9 mouse cellular contexts compared by ENCODE assay signal in the genomic region with DNA sequence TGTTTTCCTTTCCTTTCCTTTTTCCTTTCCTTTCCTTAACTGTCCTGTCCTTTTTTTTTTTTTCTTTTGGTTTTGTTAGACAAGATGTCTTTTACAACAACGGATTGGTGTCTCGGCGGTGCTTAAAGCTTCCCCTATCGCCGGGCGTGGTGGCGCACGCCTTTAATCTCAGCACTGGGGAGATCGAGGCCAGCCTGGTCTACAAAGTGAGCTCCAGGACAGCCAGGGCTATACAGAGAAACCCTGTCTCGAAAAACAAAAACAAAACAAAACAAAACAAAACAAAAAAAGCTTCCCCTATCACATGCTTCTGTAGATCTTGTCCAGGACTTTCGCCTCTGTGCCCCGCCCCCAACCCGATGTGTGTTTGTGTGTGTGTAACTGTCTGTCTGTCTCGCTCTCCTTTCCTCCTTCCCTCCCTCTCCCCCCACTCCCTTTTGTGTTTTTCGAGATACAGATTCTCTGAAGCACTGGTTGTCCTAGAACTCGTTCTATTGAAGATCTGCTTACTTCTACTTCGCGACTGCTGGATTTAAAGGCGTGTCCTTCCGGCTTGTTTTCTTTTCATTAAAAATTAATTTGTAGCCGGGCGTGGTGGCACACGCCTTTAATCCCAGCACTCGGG. TPM values are rescaled to one million over a fixed set of nuclear protein-coding genes. Genes with fewer than 3 reads are reported as not detected.
A peak's percentile ranks its signal among the peaks of the same experiment; 100 is the strongest.
DNase-seq lines count a peak whose midpoint lies in the region; ATAC-seq and TF ChIP-seq lines count a peak whose summit lies in the region.
"Had no signal": no experiment of that assay in that cellular context is flagged by ENCODE, and none has a peak within 500 bp of the region (broad histone marks: within the 10 kb centered on the region; RNA-seq: fewer than 3 reads in every experiment).

No protein-coding gene starts in this region.

- peak; percentile 59; the same call in 1 of the 2 replicates for ATAC-seq in neural tube, embryonic 11.5 days (ENCODE audit: insufficient read depth, low FRiP score, low TSS enrichment)
- no peak for ATAC-seq in embryonic facial prominence, embryonic 13.5 days (ENCODE audit: insufficient number of reproducible peaks, insufficient read depth, low FRiP score, low TSS enrichment, low read depth)
- ATAC-seq in intestine, postnatal 0 days, result 0 out of 2 replicates have a peak, but pooled peaks have one; percentile 32

- peak; percentile 21 for DNase-seq in neural tube, embryonic 11.5 days (ENCODE audit: low spot score)
- DNase-seq in neural tube, embryonic 10.5 days (ENCODE audit: extremely low spot score, low spot score), result no peak
- no peak for DNase-seq in layer of hippocampus, adult 11-12 months (ENCODE audit: low spot score)
- DNase-seq in right cerebral cortex, postnatal 4 days, result no peak
- no peak for DNase-seq in layer of hippocampus, postnatal 25 days (ENCODE audit: extremely low spot score in 1 of 2, low spot score in 1 of 2)

- peak overlapping the region; percentile 30; the same call in 1 of the 2 replicates for H3K9ac ChIP-seq in neural tube, embryonic 11.5 days (ENCODE audit: low read length)
- peak overlapping the region; percentile 81 for H3K9ac ChIP-seq in embryonic facial prominence, embryonic 13.5 days
- peak overlapping the region; percentile 48 for H3K9ac ChIP-seq in intestine, postnatal 0 days (ENCODE audit: low read depth, low read length)

- TF ChIP-seq CTCF in intestine, postnatal 0 days (IDR thresholded peaks at IDR 0.05; ENCODE audit: low read depth), result no peak

- no peaks in the 10 kb centered on the region for H3K9me3 ChIP-seq in neural tube, embryonic 11.5 days (ENCODE audit: control insufficient read depth, low read length)
- no peaks in the 10 kb centered on the region for H3K9me3 ChIP-seq in embryonic facial prominence, embryonic 13.5 days
- H3K9me3 ChIP-seq in intestine, postnatal 0 days (ENCODE audit: control insufficient read depth), result no peaks in the 10 kb centered on the region

- H3K36me3 ChIP-seq in neural tube, embryonic 11.5 days (ENCODE audit: control insufficient read depth, insufficient read depth, low read length), result peaks cover 6% of the 10 kb centered on the region
- peaks cover 22% of the 10 kb centered on the region for H3K36me3 ChIP-seq in embryonic facial prominence, embryonic 13.5 days
- peaks cover 19% of the 10 kb centered on the region; the same call in 1 of the 2 replicates for H3K36me3 ChIP-seq in intestine, postnatal 0 days (ENCODE audit: control insufficient read depth, insufficient read depth)
- no peaks in the 10 kb centered on the region for H3K36me3 ChIP-seq in myocyte (ENCODE audit: control insufficient read depth, insufficient read depth)

- 7% methylated on average over 24 of the region's 24 CpGs for WGBS in neural tube, embryonic 11.5 days
- WGBS in embryonic facial prominence, embryonic 13.5 days, result 4% methylated on average over 24 of the region's 24 CpGs
- 4% methylated on average over 24 of the region's 24 CpGs for WGBS in intestine, postnatal 0 days

- peak overlapping the region; percentile 78 for H3K4me2 ChIP-seq in neural tube, embryonic 11.5 days (ENCODE audit: low read depth)
- peak overlapping the region; percentile 78 for H3K4me2 ChIP-seq in embryonic facial prominence, embryonic 13.5 days
- H3K4me2 ChIP-seq in intestine, postnatal 0 days (replicated peaks; ENCODE audit: low read depth), result peak overlapping the region; percentile 71
- H3K4me2 ChIP-seq in myocyte (ENCODE audit: low read depth), result peak overlapping the region; percentile 89

- H3K4me1 ChIP-seq in neural tube, embryonic 11.5 days (ENCODE audit: control insufficient read depth, insufficient read depth, low read length), result 0 out of 2 replicates have a peak, but pooled peaks cover 3% of the 10 kb centered on the region
- peaks cover 21% of the 10 kb centered on the region for H3K4me1 ChIP-seq in embryonic facial prominence, embryonic 13.5 days
- no peaks in the 10 kb centered on the region for H3K4me1 ChIP-seq in intestine, postnatal 0 days (replicated peaks; ENCODE audit: control insufficient read depth, insufficient read depth, low read length)

- peaks cover 16% of the 10 kb centered on the region for H3K79me2 ChIP-seq in myocyte (ENCODE audit: control insufficient read depth, insufficient read depth)

- no peak for TF ChIP-seq POLR2A in myocyte (IDR thresholded peaks at IDR 0.05; ENCODE audit: insufficient read length, low read depth)

- peak overlapping the region; percentile 5 for H3ac ChIP-seq in myocyte (ENCODE audit: control insufficient read depth, insufficient read length)

- H3K4me3 ChIP-seq in neural tube, embryonic 11.5 days (ENCODE audit: low read depth, low read length), result peak overlapping the region; percentile 75
- H3K4me3 ChIP-seq in embryonic facial prominence, embryonic 13.5 days, result peak overlapping the region; percentile 76
- peak overlapping the region; percentile 59 for H3K4me3 ChIP-seq in intestine, postnatal 0 days (ENCODE audit: low read depth, low read length)
- peak overlapping the region; percentile 72 for H3K4me3 ChIP-seq in myocyte

- H3K27ac ChIP-seq in neural tube, embryonic 11.5 days (ENCODE audit: low read depth, low read length), result peak overlapping the region; percentile 28; the same call in 1 of the 2 replicates
- peak overlapping the region; percentile 78 for H3K27ac ChIP-seq in embryonic facial prominence, embryonic 13.5 days
- H3K27ac ChIP-seq in intestine, postnatal 0 days (ENCODE audit: low read depth, low read length), result peak overlapping the region; percentile 72

- no peaks in the 10 kb centered on the region for H3K27me3 ChIP-seq in neural tube, embryonic 11.5 days (ENCODE audit: control insufficient read depth, insufficient read depth, low read length)
- no peaks in the 10 kb centered on the region for H3K27me3 ChIP-seq in embryonic facial prominence, embryonic 13.5 days
- H3K27me3 ChIP-seq in intestine, postnatal 0 days (replicated peaks; ENCODE audit: control insufficient read depth, insufficient read depth, low read length), result no peaks in the 10 kb centered on the region
- no peaks in the 10 kb centered on the region for H3K27me3 ChIP-seq in myocyte (ENCODE audit: control insufficient read depth, insufficient read depth, insufficient read length)

TF ChIP-seq in myocyte, 11 proteins besides CTCF, POLR2A, EP300 and RAD21:
- TF ChIP-seq MAX (IDR thresholded peaks at IDR 0.05; ENCODE audit: low read depth) (no peak), MYOG (IDR thresholded peaks at IDR 0.05; ENCODE audit: control insufficient read depth in 1 of 3, insufficient read depth in 1 of 3, insufficient read length in 2 of 3, low read depth in 2 of 3) (no peak), TCF12 (IDR thresholded peaks at IDR 0.05; ENCODE audit: insufficient read depth, poor library complexity, severe bottlenecking) (no peak), CEBPB (IDR thresholded peaks at IDR 0.05; ENCODE audit: insufficient read depth, poor library complexity, severe bottlenecking) (no peak), POLR2AphosphoS2 (IDR thresholded peaks at IDR 0.05; ENCODE audit: insufficient read length, low read depth) (no peak), REST (IDR thresholded peaks at IDR 0.05; ENCODE audit: insufficient read depth, insufficient read length) (no peak), MYOD1 (IDR thresholded peaks at IDR 0.05; ENCODE audit: control insufficient read depth in 1 of 3, insufficient read length in 2 of 3, low read depth in 2 of 3) (no peak), USF1 (IDR thresholded peaks at IDR 0.05; ENCODE audit: low read depth) (no peak), SRF (IDR thresholded peaks at IDR 0.05; ENCODE audit: control insufficient read depth, insufficient read length, low read depth) (no peak), TCF3 (IDR thresholded peaks at IDR 0.05; ENCODE audit: insufficient read length, low read depth) (no peak), E2F4 (IDR thresholded peaks at IDR 0.05; ENCODE audit: insufficient read depth) (no peak)

RNA-seq across cellular contexts. Expression of gene Tbl3, which starts 0.5 kb away (rescaled TPM):
- 110 and 131 TPM in 2 replicates for polyA plus RNA-seq in neural tube, embryonic 11.5 days (2014; fragmentation: Nextera tagmentation; extraction: Ambion mirVana)
- polyA plus RNA-seq in embryonic facial prominence, embryonic 13.5 days (2015; fragmentation: Nextera tagmentation; extraction: Ambion mirVana), result 74.2 and 81.6 TPM in 2 replicates
- polyA plus RNA-seq in intestine, postnatal 0 days (2015; fragmentation: Nextera tagmentation; extraction: Ambion mirVana), result 23.8 and 25.2 TPM in 2 replicates
- 66.6 TPM for polyA plus RNA-seq in myocyte (2012; fragmentation: generic; extraction: Trizol)
- total RNA-seq in layer of hippocampus, postnatal 25 days (2021), result 10 to 100 TPM; 27.7 to 29.8 TPM

RNA-seq across cellular contexts. Expression of gene Rnf151, which starts 9.9 kb away (rescaled TPM):
- 0.57 TPM in 1 of 2 replicates, not detected in the other for polyA plus RNA-seq in neural tube, embryonic 11.5 days (2014; fragmentation: Nextera tagmentation; extraction: Ambion mirVana)
- 0.20 and 0.23 TPM in 2 replicates for polyA plus RNA-seq in embryonic facial prominence, embryonic 13.5 days (2015; fragmentation: Nextera tagmentation; extraction: Ambion mirVana)
- polyA plus RNA-seq in intestine, postnatal 0 days (2015; fragmentation: Nextera tagmentation; extraction: Ambion mirVana), result not detected in 2 replicates
- 0.36 TPM for polyA plus RNA-seq in myocyte (2012; fragmentation: generic; extraction: Trizol)
- not detected for total RNA-seq in layer of hippocampus, postnatal 25 days (2021)
- total RNA-seq: hematopoietic stem cell, adult 5-6 weeks had no signal

RNA-seq across cellular contexts. Expression of gene Rps2, which starts 10.0 kb away (rescaled TPM):
- 1,370 and 1,378 TPM in 2 replicates for polyA plus RNA-seq in neural tube, embryonic 11.5 days (2014; fragmentation: Nextera tagmentation; extraction: Ambion mirVana)
- 1,313 and 1,443 TPM in 2 replicates for polyA plus RNA-seq in embryonic facial prominence, embryonic 13.5 days (2015; fragmentation: Nextera tagmentation; extraction: Ambion mirVana)
- polyA plus RNA-seq in intestine, postnatal 0 days (2015; fragmentation: Nextera tagmentation; extraction: Ambion mirVana), result 757 and 776 TPM in 2 replicates
- polyA plus RNA-seq in myocyte (2012; fragmentation: generic; extraction: Trizol), result 178 TPM
- total RNA-seq in layer of hippocampus, postnatal 25 days (2021), result 100 to 1,000 TPM; 352 to 392 TPM

RNA-seq across cellular contexts. Expression of gene Noxo1, which starts 11.9 kb away (rescaled TPM):
- 1.5 and 1.8 TPM in 2 replicates for polyA plus RNA-seq in neural tube, embryonic 11.5 days (2014; fragmentation: Nextera tagmentation; extraction: Ambion mirVana)
- polyA plus RNA-seq in embryonic facial prominence, embryonic 13.5 days (2015; fragmentation: Nextera tagmentation; extraction: Ambion mirVana), result 2.6 and 3.5 TPM in 2 replicates
- polyA plus RNA-seq in intestine, postnatal 0 days (2015; fragmentation: Nextera tagmentation; extraction: Ambion mirVana), result 32.4 and 38.0 TPM in 2 replicates
- 0.54 TPM for polyA plus RNA-seq in myocyte (2012; fragmentation: generic; extraction: Trizol)
- 1 to 10 TPM; 2.7 to 3.0 TPM for total RNA-seq in layer of hippocampus, postnatal 25 days (2021)

RNA-seq across cellular contexts. Expression of gene Gfer, which starts 12.0 kb away (rescaled TPM):
- polyA plus RNA-seq in neural tube, embryonic 11.5 days (2014; fragmentation: Nextera tagmentation; extraction: Ambion mirVana), result 50.8 and 53.0 TPM in 2 replicates
- polyA plus RNA-seq in embryonic facial prominence, embryonic 13.5 days (2015; fragmentation: Nextera tagmentation; extraction: Ambion mirVana), result 43.8 and 49.0 TPM in 2 replicates
- polyA plus RNA-seq in intestine, postnatal 0 days (2015; fragmentation: Nextera tagmentation; extraction: Ambion mirVana), result 42.0 and 42.2 TPM in 2 replicates
- polyA plus RNA-seq in myocyte (2012; fragmentation: generic; extraction: Trizol), result 47.7 TPM
- total RNA-seq in layer of hippocampus, postnatal 25 days (2021), result 10 to 100 TPM; 18.6 to 19.2 TPM

Comparison
In these comparisons a context has a peak if more than half of its experiments do, and no peak if none do; other contexts are left out.
1. H3K27ac ChIP-seq: peak in every context shown above with its lines; median percentile 78 in embryonic facial prominence, embryonic 13.5 days; 72 in intestine, postnatal 0 days; 28 in neural tube, embryonic 11.5 days.
2. H3K9ac ChIP-seq: peak in every context shown above with its lines; median percentile 81 in embryonic facial prominence, embryonic 13.5 days; 48 in intestine, postnatal 0 days; 30 in neural tube, embryonic 11.5 days.